Mouse (Mus musculus): Measurements from ENCODE around the gene Selenos.

GRCm38 (mm10) chr7:66124551-66124968 is 45.1 kb downstream of the Selenos start:
- TF ChIP-seq POLR2A (IDR thresholded peaks at IDR 0.05; ENCODE audit: borderline replicate concordance, insufficient read depth, low read length) (no peak), CTCF (IDR thresholded peaks at IDR 0.05; ENCODE audit: borderline replicate concordance, insufficient read depth, low read depth, low read length) (no peak)
